Mouse (Mus musculus) layer of hippocampus, adult 6 months (tissue): ENCODE results near the gene Abcb1a. TPM values are rescaled to one million over a fixed set of nuclear protein-coding genes. Genes with fewer than 3 reads are reported as not detected.

ENCODE experiments used
- long read RNA-seq, 2 experiments: library from polyadenylated mRNA; unstranded; transcript quantifications; one replicate each; pipeline ENCODE4 v2.0.0; 2019 to 2020
- polyA plus RNA-seq: library from polyadenylated mRNA; unstranded; fragments of <200 nt; fragmentation: Nextera tagmentation; gene quantifications from 2 replicates; pipeline ENCODE4 v1.2.3, GENCODE M21; 2021

Gene Abcb1a
- polyA plus RNA-seq: 2.1 and 2.9 TPM in 2 replicates
- long read RNA-seq, experiment 1, partial matches to known transcripts: 4 of 7 reads
- long read RNA-seq, experiment 1, other reads (novel, unspliced or antisense): 3 of 7 reads
- long read RNA-seq, experiment 2, partial matches to known transcripts: 9 of 21 reads
- long read RNA-seq, experiment 2, other reads (novel, unspliced or antisense): 12 of 21 reads

GRCm38 (mm10) chr5:8659911-8660737 is at the start of gene Abcb1a:
Gene Abcb1a, plus strand, starts transcription at chr5:8660077.

DNA sequence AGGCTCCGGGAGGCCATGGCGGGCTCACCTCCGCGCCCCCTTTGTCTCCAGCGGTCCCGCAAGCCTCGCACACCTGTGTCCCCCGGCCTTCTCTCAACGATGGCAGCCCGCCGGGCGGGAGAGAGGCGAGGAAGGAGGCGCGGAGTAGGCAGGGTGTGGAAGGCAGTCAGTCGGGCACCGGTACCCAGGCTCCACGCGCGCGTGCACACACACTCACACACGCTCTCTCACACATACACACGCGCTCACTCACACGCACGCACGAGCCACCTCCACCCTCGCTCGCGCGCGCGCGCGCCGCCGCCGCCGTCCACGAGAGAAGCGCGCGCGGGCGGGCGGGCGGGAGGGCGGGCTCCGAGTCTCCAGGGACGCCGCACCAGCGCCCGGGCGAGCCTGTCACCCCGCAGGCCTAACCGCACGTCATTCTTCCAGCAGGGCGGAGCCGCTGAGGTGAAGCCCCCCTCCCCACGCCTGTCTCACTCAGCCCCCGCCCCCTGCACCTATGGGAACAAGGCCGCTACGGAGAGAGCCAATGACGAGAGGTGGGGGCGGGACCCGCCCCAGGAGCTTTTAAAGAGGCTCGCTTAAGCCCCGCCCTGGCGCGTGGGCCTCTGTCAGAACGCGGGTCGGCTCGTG is 37.2 kb upstream of the Abcb1a start, which contains the start of gene Rundc3b:
TSS of gene Rundc3b (minus strand) at position 357 of the 636 bp plus-strand sequence.

Other genes with a start within 250 kb of the Abcb1a start
- 0.35 and 0.48 TPM in 2 replicates for gene Dbf4, start 237.4 kb upstream of the Abcb1a start, polyA plus RNA-seq
- 4.8 and 4.9 TPM in 2 replicates for gene Slc25a40, start 237.2 kb upstream of the Abcb1a start, polyA plus RNA-seq
- gene Rundc3b, start 37.1 kb upstream of the Abcb1a start, polyA plus RNA-seq: 7.1 and 8.2 TPM in 2 replicates
- 4.1 and 5.3 TPM in 2 replicates for gene Abcb1b, start 138.1 kb downstream of the Abcb1a start, polyA plus RNA-seq
- gene Abcb4, start 233.6 kb downstream of the Abcb1a start, polyA plus RNA-seq: 0.73 and 1.1 TPM in 2 replicates